Mouse (Mus musculus): ENCODE data around the gene Akt1. TPM values are rescaled to one million over a fixed set of nuclear protein-coding genes. Genes with fewer than 3 reads are reported as not detected.

Gene Akt1
- total and polyA plus RNA-seq, 3 experiments, result 66.6 to 144 (median 74.4) TPM

- H3K4me2 ChIP-seq (ENCODE audit: insufficient read depth, low read depth, poor library complexity, severe bottlenecking), result no peak overlapping the region
- in situ Hi-C loops (cut with MboI; ENCODE audit: low pct_ligation_motif_present, low pct_unique_long_range_greater_than_20kb, low sequenced_read_pairs), result no loop called here
- dilution Hi-C loops (cut with MboI; ENCODE audit: extremely low pct_ligation_motif_present, extremely low pct_unique_long_range_greater_than_20kb, low sequenced_read_pairs), result no loop called here
Measured at GRCm38 (mm10) chr12:112724077-112724805, 49.6 kb upstream of the Akt1 start.

DNA sequence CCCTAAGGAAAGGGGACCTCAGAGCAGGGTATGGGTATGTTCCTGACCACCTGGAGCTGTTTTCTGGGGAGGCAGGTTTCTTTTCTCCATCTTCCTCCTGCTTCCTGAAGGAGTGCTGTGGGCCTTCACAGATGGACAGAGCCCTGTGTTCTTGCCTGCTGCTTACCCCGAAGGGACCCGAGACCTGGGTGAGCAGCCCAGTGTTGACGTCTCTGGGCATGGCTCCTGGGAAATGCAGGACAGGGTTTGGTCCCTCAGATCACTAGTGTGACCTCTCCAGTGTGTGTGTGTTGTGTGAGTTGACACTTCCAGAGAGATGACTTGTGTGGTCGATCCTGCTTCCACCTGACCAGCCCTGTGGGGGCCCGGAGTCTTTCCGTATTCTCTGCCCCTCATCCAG lies 48.8 kb upstream of the Akt1 start:
- dilution Hi-C loops (cut with MboI; ENCODE audit: extremely low pct_ligation_motif_present, extremely low pct_unique_long_range_greater_than_20kb, low sequenced_read_pairs) (no loop called here), in situ Hi-C loops (cut with MboI; ENCODE audit: low pct_ligation_motif_present, low pct_unique_long_range_greater_than_20kb, low sequenced_read_pairs) (no loop called here)
- no peak overlapping the region for H3K27ac ChIP-seq (ENCODE audit: insufficient read depth, low read depth)
- TF ChIP-seq RCOR1 (conservative IDR thresholded peaks at IDR 0.05; ENCODE audit: low read depth, low read length) (no peak), GABPA (IDR thresholded peaks at IDR 0.05; ENCODE audit: insufficient replicate concordance, low read depth, low read length) (no peak), SIN3A (IDR thresholded peaks at IDR 0.05; ENCODE audit: low read length) (no peak)
- H3K9me3 ChIP-seq (replicated peaks; ENCODE audit: low read length), result no peaks in the 10 kb centered on the region
- no peak overlapping the region for H3K4me3 ChIP-seq (replicated peaks in 1 of 3; ENCODE audit: low read depth in 2 of 3, low read length in 2 of 3, poor library complexity in 1 of 3)
- peaks cover 11 to 20% of the 10 kb centered on the region in 2 experiments for H3K4me1 ChIP-seq (ENCODE audit: control insufficient read depth in 1 of 2, insufficient read depth in 2 of 2)
- H3K79me2 ChIP-seq (replicated peaks; ENCODE audit: control insufficient read depth, extremely low read depth, insufficient read depth, poor library complexity, severe bottlenecking), result no peaks in the 10 kb centered on the region
- no peak overlapping the region for H3K9ac ChIP-seq (ENCODE audit: insufficient read depth, low read depth)
- peaks cover 50% of the 10 kb centered on the region for H3K27me3 ChIP-seq (replicated peaks)
- DNase-seq (ENCODE audit: extremely low read depth), result no peak
- no peaks in the 10 kb centered on the region for H3K36me3 ChIP-seq (replicated peaks in 1 of 2; ENCODE audit: control insufficient read depth in 1 of 2, insufficient read depth in 1 of 2, low read length in 1 of 2)
- H3K4me2 ChIP-seq (ENCODE audit: insufficient read depth, low read depth, poor library complexity, severe bottlenecking), result no peak overlapping the region

More at GRCm38 (mm10) chr12:112724077-112724805, 49.6 kb upstream of the Akt1 start:
- no peaks in the 10 kb centered on the region for H3K36me3 ChIP-seq (replicated peaks in 1 of 2; ENCODE audit: control insufficient read depth in 1 of 2, insufficient read depth in 1 of 2, low read length in 1 of 2)
- H3K4me3 ChIP-seq (replicated peaks in 1 of 3; ENCODE audit: low read depth in 2 of 3, low read length in 2 of 3, poor library complexity in 1 of 3), result no peak overlapping the region
- no peaks in the 10 kb centered on the region for H3K9me3 ChIP-seq (replicated peaks; ENCODE audit: low read length)
- DNase-seq (ENCODE audit: extremely low read depth), result peak; percentile 88
- no peaks in the 10 kb centered on the region for H3K79me2 ChIP-seq (replicated peaks; ENCODE audit: control insufficient read depth, extremely low read depth, insufficient read depth, poor library complexity, severe bottlenecking)
- no peak overlapping the region for H3K27ac ChIP-seq (ENCODE audit: insufficient read depth, low read depth)
- H3K9ac ChIP-seq (ENCODE audit: insufficient read depth, low read depth), result no peak overlapping the region
- H3K4me1 ChIP-seq (ENCODE audit: control insufficient read depth in 1 of 2, insufficient read depth in 2 of 2), result peaks cover 6 to 12% of the 10 kb centered on the region in 2 experiments
- no peak for TF ChIP-seq ETS1 (conservative IDR thresholded peaks at IDR 0.05; ENCODE audit: low read depth, low read length)
- no peak for TF ChIP-seq NRF1 (IDR thresholded peaks at IDR 0.05; ENCODE audit: low read depth, low read length)
- TF ChIP-seq KAT2A (IDR thresholded peaks at IDR 0.05; ENCODE audit: insufficient replicate concordance, low read length), result no peak
- TF ChIP-seq IRF4 (IDR thresholded peaks at IDR 0.05; ENCODE audit: low read depth, low read length), result no peak
- no peak for TF ChIP-seq CHD2 (IDR thresholded peaks at IDR 0.05; ENCODE audit: low read length)
- TF ChIP-seq MXI1 (IDR thresholded peaks at IDR 0.05; ENCODE audit: low read depth, low read length), result no peak
- peak; percentile 21 for TF ChIP-seq SMC3 (IDR thresholded peaks at IDR 0.05; ENCODE audit: low read depth, low read length)
- TF ChIP-seq RAD21 (IDR thresholded peaks at IDR 0.05; ENCODE audit: low read depth, low read length), result peak; percentile 2
- no peak for TF ChIP-seq MAX (IDR thresholded peaks at IDR 0.05; ENCODE audit: low read length)
- no peak for TF ChIP-seq MYC (IDR thresholded peaks at IDR 0.05; ENCODE audit: low read depth, low read length)
- TF ChIP-seq ZMIZ1 (IDR thresholded peaks at IDR 0.05; ENCODE audit: low read depth, low read length), result no peak
- no peak for TF ChIP-seq ZC3H11A (IDR thresholded peaks at IDR 0.05; ENCODE audit: low read depth, low read length)
- peak; percentile 93 to 96 for TF ChIP-seq CTCF (conservative IDR thresholded peaks at IDR 0.05 in 1 of 2, IDR thresholded peaks at IDR 0.05 in 1 of 2; ENCODE audit: low read depth in 2 of 2, low read length in 2 of 2)
- TF ChIP-seq MAZ (IDR thresholded peaks at IDR 0.05; ENCODE audit: low read depth, low read length), result no peak
- TF ChIP-seq POLR2AphosphoS2 (IDR thresholded peaks at IDR 0.05; ENCODE audit: low read depth, low read length), result no peak
- no peak for TF ChIP-seq PAX5 (IDR thresholded peaks at IDR 0.05; ENCODE audit: low read length)
- peaks cover 55% of the 10 kb centered on the region for H3K27me3 ChIP-seq (replicated peaks)

All from CH12.LX (cell line).